ENCODE assay signal across 14 mouse cellular contexts in genomic region chr3:96459757-96460567, GRCm38 (mm10). TPM values are rescaled to one million over a fixed set of nuclear protein-coding genes. Genes with fewer than 3 reads are reported as not detected.
A peak's percentile ranks its signal among the peaks of the same experiment; 100 is the strongest.
DNase-seq lines count a peak whose midpoint lies in the region; ATAC-seq and TF ChIP-seq lines count a peak whose summit lies in the region.
"Not testable (repeated sequence)": the region's sequence is repeated elsewhere in the genome, so short reads cannot be mapped to it uniquely, and the experiment has no call there.
"Had no signal": no experiment of that assay in that cellular context is flagged by ENCODE, and none has a peak within 500 bp of the region (broad histone marks: within the 10 kb centered on the region; RNA-seq: fewer than 3 reads in every experiment).

No protein-coding gene starts in this region.

- in situ Hi-C loops in Patski (cut with MboI; ENCODE audit: low pct_unique_long_range_greater_than_20kb) = not testable (repeated sequence)

- not testable (repeated sequence) for H3K4me3 ChIP-seq in forebrain, embryonic 13.5 days; heart, embryonic 14.5 days (ENCODE audit: control insufficient read depth in 1 of 2, insufficient read depth in 1 of 2, low read depth in 1 of 2, low read length in 2 of 2); hindbrain, embryonic 15.5 days; kidney, embryonic 16.5 days (ENCODE audit: low read length); liver, embryonic 13.5 days (replicated peaks); neural tube, embryonic 12.5 days

- not testable (repeated sequence) for H3K9me3 ChIP-seq in forebrain, embryonic 13.5 days (replicated peaks); heart, embryonic 14.5 days (ENCODE audit: control insufficient read depth, low read length); hindbrain, embryonic 15.5 days; kidney, embryonic 16.5 days (ENCODE audit: low read length); liver, embryonic 13.5 days (replicated peaks); neural tube, embryonic 12.5 days

- 0% methylated on average over 1 of the region's 58 CpGs for WGBS in forebrain, embryonic 13.5 days
- 0% methylated on average over 1 of the region's 58 CpGs for WGBS in heart, embryonic 14.5 days
- 0% methylated on average over 1 of the region's 58 CpGs for WGBS in hindbrain, embryonic 15.5 days
- WGBS in kidney, embryonic 16.5 days = 0% methylated on average over 1 of the region's 58 CpGs
- 0% methylated on average over 1 of the region's 58 CpGs for WGBS in liver, embryonic 13.5 days (ENCODE audit: insufficient replicate concordance)
- 0% methylated on average over 1 of the region's 58 CpGs for WGBS in neural tube, embryonic 12.5 days

- DNase-seq in Patski (ENCODE audit: low read depth, low spot score); liver, embryonic 13.5 days: not testable (repeated sequence)

- not testable (repeated sequence) for H3K27me3 ChIP-seq in Patski; heart, embryonic 14.5 days (ENCODE audit: control insufficient read depth, insufficient read depth, low read length); neural tube, embryonic 12.5 days (replicated peaks)
- peaks cover 23% of the 10 kb centered on the region for H3K27me3 ChIP-seq in forebrain, embryonic 13.5 days
- peaks cover 24% of the 10 kb centered on the region for H3K27me3 ChIP-seq in hindbrain, embryonic 15.5 days
- peaks cover 15% of the 10 kb centered on the region for H3K27me3 ChIP-seq in kidney, embryonic 16.5 days (ENCODE audit: insufficient read depth, low read length)
- H3K27me3 ChIP-seq in liver, embryonic 13.5 days = peaks cover 19% of the 10 kb centered on the region

- H3K36me3 ChIP-seq in forebrain, embryonic 13.5 days (ENCODE audit: poor library complexity, severe bottlenecking); heart, embryonic 14.5 days (ENCODE audit: control insufficient read depth, insufficient read depth, low read length); hindbrain, embryonic 15.5 days; kidney, embryonic 16.5 days (ENCODE audit: insufficient read depth, low read length); liver, embryonic 13.5 days; neural tube, embryonic 12.5 days: not testable (repeated sequence)

- POLR2A ChIA-PET in Patski (lab: Charles Lee) = not testable (repeated sequence)

- not testable (repeated sequence) for TF ChIP-seq CTCF in Patski (IDR thresholded peaks at IDR 0.05)

- CTCF ChIA-PET in Patski (lab: Charles Lee) = not testable (repeated sequence)

- H3K27ac ChIP-seq in forebrain, embryonic 13.5 days; heart, embryonic 14.5 days (replicated peaks in 1 of 2; ENCODE audit: control insufficient read depth in 1 of 2, insufficient read depth in 1 of 2, low read depth in 2 of 2, low read length in 2 of 2); hindbrain, embryonic 15.5 days (replicated peaks); kidney, embryonic 16.5 days (ENCODE audit: low read length); liver, embryonic 13.5 days; neural tube, embryonic 12.5 days: not testable (repeated sequence)

- not testable (repeated sequence) for H3K4me2 ChIP-seq in forebrain, embryonic 13.5 days; heart, embryonic 14.5 days (ENCODE audit: low read length); hindbrain, embryonic 15.5 days; kidney, embryonic 16.5 days (replicated peaks; ENCODE audit: low read depth, low read length); liver, embryonic 13.5 days; neural tube, embryonic 12.5 days (replicated peaks)

- not testable (repeated sequence) for H3K9ac ChIP-seq in forebrain, embryonic 13.5 days; heart, embryonic 14.5 days (ENCODE audit: low read length); hindbrain, embryonic 15.5 days; kidney, embryonic 16.5 days (replicated peaks; ENCODE audit: low read length); liver, embryonic 13.5 days; neural tube, embryonic 12.5 days

- ATAC-seq in Patski = peak; percentile 34
- ATAC-seq in forebrain, embryonic 13.5 days = peak; percentile 76
- peak; percentile 88 for ATAC-seq in heart, embryonic 14.5 days (ENCODE audit: insufficient number of reproducible peaks, insufficient read depth, low FRiP score, low read depth)
- ATAC-seq in hindbrain, embryonic 15.5 days (ENCODE audit: low FRiP score, low read depth) = peak; percentile 77
- peak; percentile 95 for ATAC-seq in kidney, embryonic 16.5 days (ENCODE audit: low FRiP score, low TSS enrichment)
- ATAC-seq in liver, embryonic 13.5 days (ENCODE audit: low read depth) = peak; percentile 64
- peak; percentile 26; the same call in 1 of the 2 replicates for ATAC-seq in megakaryocyte, adult 5-6 weeks (ENCODE audit: poor library complexity, severe bottlenecking)
- peak; percentile 79 for ATAC-seq in neural tube, embryonic 12.5 days (ENCODE audit: low FRiP score, low read depth)

- H3K4me1 ChIP-seq in forebrain, embryonic 13.5 days; heart, embryonic 14.5 days (ENCODE audit: control insufficient read depth in 2 of 2, insufficient read depth in 2 of 2, low read length in 2 of 2); hindbrain, embryonic 15.5 days (replicated peaks); kidney, embryonic 16.5 days (ENCODE audit: insufficient read depth, low read length); liver, embryonic 13.5 days (replicated peaks); neural tube, embryonic 12.5 days: not testable (repeated sequence)

RNA-seq across cellular contexts. Expression of gene BC107364, which starts 7.9 kb away (rescaled TPM):
- polyA plus RNA-seq in Patski (2021) = not detected
- polyA plus RNA-seq in forebrain, embryonic 13.5 days (2015; fragmentation: Nextera tagmentation; extraction: Ambion mirVana) = not detected in 2 replicates
- polyA plus RNA-seq in heart, embryonic 14.5 days (2014; fragmentation: Nextera tagmentation; extraction: Ambion mirVana) = 0.66 and 1.0 TPM in 2 replicates
- polyA plus RNA-seq in hindbrain, embryonic 15.5 days (2015; fragmentation: Nextera tagmentation; extraction: Ambion mirVana) = not detected in 2 replicates
- 0.25 TPM in 1 of 2 replicates, not detected in the other for polyA plus RNA-seq in kidney, embryonic 16.5 days (2015; fragmentation: Nextera tagmentation; extraction: Ambion mirVana)
- polyA plus RNA-seq in liver, embryonic 13.5 days (2015; fragmentation: Nextera tagmentation; extraction: Ambion mirVana) = not detected in 2 replicates
- not detected in 2 replicates for total RNA-seq in megakaryocyte, adult 5-6 weeks (2015)
- not detected in 2 replicates for total RNA-seq in megakaryocyte, adult 5-6 weeks (2017)
- not detected in 2 replicates for polyA plus RNA-seq in neural tube, embryonic 12.5 days (2016; fragmentation: Nextera tagmentation; extraction: Ambion mirVana)
- total RNA-seq: adrenal gland, postnatal 25 days; gastrocnemius, postnatal 36 days; heart, postnatal 10 days; layer of hippocampus, postnatal 14 days; left cerebral cortex, postnatal 14 days had no signal
- polyA plus RNA-seq: erythroblast, embryonic 14.5 days had no signal

Comparison
In these comparisons a context has a peak if more than half of its experiments do, and no peak if none do; other contexts are left out.
1. ATAC-seq: peak in every context shown above with its lines; median percentile 95 in kidney, embryonic 16.5 days; 88 in heart, embryonic 14.5 days; 79 in neural tube, embryonic 12.5 days; 77 in hindbrain, embryonic 15.5 days; 76 in forebrain, embryonic 13.5 days; 64 in liver, embryonic 13.5 days; 34 in Patski; 26 in megakaryocyte, adult 5-6 weeks.